Mouse (Mus musculus) midbrain, embryonic 14.5 days (tissue): ENCODE measurements around the gene Hadh. TPM values are rescaled to one million over a fixed set of nuclear protein-coding genes. Genes with fewer than 3 reads are reported as not detected.

Experiments used
- polyA plus RNA-seq: library from polyadenylated mRNA; unstranded; fragments of >200 nt; fragmentation: Nextera tagmentation; extraction: Ambion mirVana; gene quantifications from 2 replicates; pipeline ENCODE4 v1.2.1, GENCODE M21; 2014

Hadh gene
- polyA plus RNA-seq, 1 experiment from 2014 or later: 26.5 TPM

Other genes starting within 250 kb of the Hadh start
- 75.4 and 93.8 TPM in 2 replicates for gene Lef1, start 161.6 kb downstream of the Hadh start, polyA plus RNA-seq
- gene Cyp2u1, start 31.1 kb upstream of the Hadh start, polyA plus RNA-seq: 6.4 and 6.7 TPM in 2 replicates
- gene Sgms2, start 219.3 kb upstream of the Hadh start, polyA plus RNA-seq: 0.50 and 0.93 TPM in 2 replicates